Mouse (Mus musculus): ENCODE data around the gene Grm5. TPM values are rescaled to one million over a fixed set of nuclear protein-coding genes. Genes with fewer than 3 reads are reported as not detected.

Grm5 gene
- total and polyA plus RNA-seq, 2 experiments from 2014 or later, result 57.9 to 179 TPM

DNA sequence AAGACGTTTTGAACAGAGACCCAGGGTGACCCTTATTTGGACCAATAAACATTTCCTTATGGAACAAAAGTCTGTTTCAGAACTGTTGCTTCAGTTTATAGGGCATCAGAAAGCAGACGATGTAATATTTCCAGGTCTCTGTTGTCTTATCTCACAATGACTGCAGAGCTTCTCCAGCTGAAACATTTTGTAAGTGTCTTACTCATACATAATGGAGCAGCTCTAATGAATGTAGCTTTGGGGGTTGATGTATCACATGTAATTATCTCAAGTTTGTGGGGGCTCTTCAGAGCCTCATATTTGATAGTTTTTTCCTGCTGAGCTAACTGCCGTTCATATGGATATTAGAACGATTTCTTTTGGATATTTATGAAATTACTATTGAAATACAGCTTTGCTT lies 250.7 kb downstream of the Grm5 start:
- Histone ChIP-seq H3K4me2 (ENCODE audit: low read depth, low read length) (no peak overlapping the region), H3K36me3 (ENCODE audit: insufficient read depth, low read length) (no peaks in the 10 kb centered on the region), H3K4me1 (ENCODE audit: insufficient read depth, low read length) (no peaks in the 10 kb centered on the region), H3K27ac (no peak overlapping the region), H3K27me3 (ENCODE audit: insufficient read depth, low read length) (no peaks in the 10 kb centered on the region), H3K4me3 (ENCODE audit: low read length) (no peak overlapping the region), H3K9me3 (ENCODE audit: low read length) (no peaks in the 10 kb centered on the region), H3K9ac (replicated peaks; ENCODE audit: low read length) (no peak overlapping the region)
- TF ChIP-seq CTCF (IDR thresholded peaks at IDR 0.05; ENCODE audit: low read depth), result no peak
- WGBS, result 56% methylated on average over 4 of the region's 4 CpGs
- DNase-seq (ENCODE audit: low spot score) (no peak), ATAC-seq (no peak)

DNA sequence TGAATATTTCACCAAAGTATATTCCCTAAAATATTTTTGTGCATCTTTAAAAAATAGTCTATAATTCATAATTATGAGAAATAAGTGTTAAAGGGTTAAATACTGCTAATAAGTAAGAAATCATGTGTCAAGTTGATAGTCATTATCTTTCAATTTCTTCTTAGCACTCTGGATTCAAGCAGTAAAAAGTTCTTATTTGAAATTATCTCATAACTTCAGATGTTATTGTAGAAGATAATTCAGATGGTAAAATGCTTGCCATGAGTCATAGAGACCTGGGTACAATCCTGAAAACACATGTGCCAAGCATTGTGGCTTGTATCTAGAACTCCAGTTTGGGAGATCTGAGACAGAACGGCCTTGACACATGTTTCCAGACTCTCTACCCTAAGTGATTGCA lies 254.6 kb downstream of the Grm5 start:
- 91% methylated on average over 1 of the region's 1 CpGs for WGBS
- no peaks in the 10 kb centered on the region for H3K27me3 ChIP-seq (ENCODE audit: insufficient read depth, low read length)
- no peak for TF ChIP-seq CTCF (IDR thresholded peaks at IDR 0.05; ENCODE audit: low read depth)
- H3K4me3 ChIP-seq (ENCODE audit: low read length), result no peak overlapping the region
- H3K9ac ChIP-seq (replicated peaks; ENCODE audit: low read length), result no peak overlapping the region
- no peaks in the 10 kb centered on the region for H3K9me3 ChIP-seq (ENCODE audit: low read length)
- no peak overlapping the region for H3K27ac ChIP-seq
- no peak for DNase-seq (ENCODE audit: low spot score)
- ATAC-seq, result no peak
- no peaks in the 10 kb centered on the region for H3K4me1 ChIP-seq (ENCODE audit: insufficient read depth, low read length)
- no peaks in the 10 kb centered on the region for H3K36me3 ChIP-seq (ENCODE audit: insufficient read depth, low read length)
- H3K4me2 ChIP-seq (ENCODE audit: low read depth, low read length), result no peak overlapping the region

DNA sequence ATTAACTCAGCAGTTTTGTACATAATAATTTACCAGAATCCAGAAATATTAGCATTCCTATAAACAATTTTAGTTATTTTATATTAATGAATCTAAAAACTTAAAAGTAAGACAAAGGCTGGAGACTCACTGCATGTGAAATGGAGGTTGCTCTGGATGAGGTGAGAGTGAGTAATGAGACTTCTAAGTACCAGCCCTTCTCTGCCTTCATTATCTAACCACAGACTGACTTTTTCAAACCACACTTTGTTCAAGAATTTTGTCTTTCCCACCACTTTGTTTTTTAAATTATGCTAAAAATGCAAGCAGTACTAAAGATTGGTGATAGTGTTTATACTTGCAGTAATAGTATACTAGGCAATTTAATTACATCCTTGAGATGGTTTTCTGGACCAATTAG lies 259.5 kb downstream of the Grm5 start:
- H3K4me1 ChIP-seq (ENCODE audit: insufficient read depth, low read length), result no peaks in the 10 kb centered on the region
- no peak overlapping the region for H3K4me2 ChIP-seq (ENCODE audit: low read depth, low read length)
- H3K36me3 ChIP-seq (ENCODE audit: insufficient read depth, low read length), result no peaks in the 10 kb centered on the region
- ATAC-seq, result no peak
- H3K27me3 ChIP-seq (ENCODE audit: insufficient read depth, low read length), result no peaks in the 10 kb centered on the region
- no peak for DNase-seq (ENCODE audit: low spot score)
- no peak overlapping the region for H3K4me3 ChIP-seq (ENCODE audit: low read length)
- TF ChIP-seq CTCF (IDR thresholded peaks at IDR 0.05; ENCODE audit: low read depth), result no peak
- H3K27ac ChIP-seq, result no peak overlapping the region
- H3K9ac ChIP-seq (replicated peaks; ENCODE audit: low read length), result no peak overlapping the region
- H3K9me3 ChIP-seq (ENCODE audit: low read length), result no peaks in the 10 kb centered on the region

DNA sequence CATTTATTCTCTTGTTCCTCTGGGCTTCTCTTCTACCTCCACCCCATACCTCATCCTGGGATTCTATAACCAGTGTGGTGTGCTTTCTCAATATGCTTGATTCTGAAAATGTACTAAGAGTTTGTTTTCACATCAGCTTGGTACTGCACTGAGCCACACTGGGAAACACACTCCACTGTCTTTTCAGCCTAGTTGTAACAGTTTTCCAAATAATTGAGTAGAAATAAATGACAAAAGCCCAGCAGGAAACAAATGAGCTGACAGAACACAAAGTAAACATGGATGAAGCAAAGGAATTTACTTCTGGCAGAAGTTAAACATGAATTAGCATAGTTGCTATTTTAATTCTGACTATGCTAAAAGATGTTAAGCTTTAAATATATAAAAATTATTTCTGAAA lies 262.1 kb downstream of the Grm5 start:
- Histone ChIP-seq H3K9ac (replicated peaks; ENCODE audit: low read length) (no peak overlapping the region), H3K4me2 (ENCODE audit: low read depth, low read length) (no peak overlapping the region), H3K27ac (no peak overlapping the region), H3K4me3 (ENCODE audit: low read length) (no peak overlapping the region), H3K27me3 (ENCODE audit: insufficient read depth, low read length) (no peaks in the 10 kb centered on the region), H3K36me3 (ENCODE audit: insufficient read depth, low read length) (no peaks in the 10 kb centered on the region), H3K4me1 (ENCODE audit: insufficient read depth, low read length) (no peaks in the 10 kb centered on the region), H3K9me3 (ENCODE audit: low read length) (no peaks in the 10 kb centered on the region)
- ATAC-seq (no peak), DNase-seq (ENCODE audit: low spot score) (no peak)
- no peak for TF ChIP-seq CTCF (IDR thresholded peaks at IDR 0.05; ENCODE audit: low read depth)

DNA sequence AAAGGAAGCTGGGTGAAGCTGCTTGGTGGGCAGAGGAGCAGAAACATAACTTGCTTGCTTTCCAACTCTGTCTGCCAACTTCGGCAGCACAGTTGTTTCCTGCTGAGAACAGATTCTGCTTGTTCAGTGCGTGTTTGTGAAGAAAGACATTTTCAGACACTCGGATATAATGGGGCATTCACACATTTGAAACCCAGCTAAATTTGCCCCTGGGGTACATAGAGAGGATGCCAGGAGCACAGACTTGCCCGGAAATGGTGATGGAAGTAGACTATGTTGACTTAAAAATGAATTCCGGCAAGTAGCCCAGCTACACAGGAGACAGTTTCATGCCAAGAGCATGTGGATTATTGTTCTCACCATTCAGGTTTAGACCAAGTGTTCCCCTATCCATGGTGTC lies 342.0 kb downstream of the Grm5 start:
- peak; percentile 96 for ATAC-seq
- H3K9me3 ChIP-seq (ENCODE audit: low read length), result no peaks in the 10 kb centered on the region
- H3K36me3 ChIP-seq (ENCODE audit: insufficient read depth, low read length), result no peaks in the 10 kb centered on the region
- no peaks in the 10 kb centered on the region for H3K27me3 ChIP-seq (ENCODE audit: insufficient read depth, low read length)
- peak overlapping the region; percentile 22 for H3K4me2 ChIP-seq (ENCODE audit: low read depth, low read length)
- H3K9ac ChIP-seq (replicated peaks; ENCODE audit: low read length), result no peak overlapping the region
- WGBS, result 23% methylated on average over 5 of the region's 5 CpGs
- no peak for TF ChIP-seq CTCF (IDR thresholded peaks at IDR 0.05; ENCODE audit: low read depth)
- H3K4me3 ChIP-seq (ENCODE audit: low read length), result no peak overlapping the region
- no peaks in the 10 kb centered on the region for H3K4me1 ChIP-seq (ENCODE audit: insufficient read depth, low read length)
- H3K27ac ChIP-seq, result peak overlapping the region; percentile 73; the same call in 1 of the 2 replicates
- peak; percentile 85 for DNase-seq (ENCODE audit: low spot score)

DNA sequence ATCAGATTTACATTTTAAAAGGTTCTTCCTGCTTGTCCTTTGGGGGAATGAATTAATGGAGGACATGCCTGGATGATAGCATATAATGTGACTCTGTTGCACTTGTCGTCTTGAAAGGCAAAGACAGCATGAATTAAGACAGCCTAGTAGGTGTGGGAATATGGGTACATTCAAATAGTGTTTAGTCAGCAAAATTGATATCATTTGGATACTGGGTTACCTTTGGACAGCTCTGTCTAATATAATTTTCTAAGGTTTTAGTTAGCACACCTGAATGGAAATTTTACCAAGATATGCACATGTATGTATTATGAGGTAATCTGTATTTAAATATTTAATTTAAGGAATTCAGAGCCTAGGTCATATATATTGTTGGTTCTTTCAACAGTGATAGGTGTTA lies 353.4 kb downstream of the Grm5 start:
- Histone ChIP-seq H3K4me1 (ENCODE audit: insufficient read depth, low read length) (no peaks in the 10 kb centered on the region), H3K9me3 (ENCODE audit: low read length) (no peaks in the 10 kb centered on the region), H3K27ac (no peak overlapping the region), H3K9ac (replicated peaks; ENCODE audit: low read length) (no peak overlapping the region), H3K4me3 (ENCODE audit: low read length) (no peak overlapping the region), H3K4me2 (ENCODE audit: low read depth, low read length) (no peak overlapping the region), H3K27me3 (ENCODE audit: insufficient read depth, low read length) (no peaks in the 10 kb centered on the region), H3K36me3 (ENCODE audit: insufficient read depth, low read length) (no peaks in the 10 kb centered on the region)
- 58% methylated on average over 1 of the region's 1 CpGs for WGBS
- DNase-seq (ENCODE audit: low spot score) (no peak), ATAC-seq (no peak)
- no peak for TF ChIP-seq CTCF (IDR thresholded peaks at IDR 0.05; ENCODE audit: low read depth)

DNA sequence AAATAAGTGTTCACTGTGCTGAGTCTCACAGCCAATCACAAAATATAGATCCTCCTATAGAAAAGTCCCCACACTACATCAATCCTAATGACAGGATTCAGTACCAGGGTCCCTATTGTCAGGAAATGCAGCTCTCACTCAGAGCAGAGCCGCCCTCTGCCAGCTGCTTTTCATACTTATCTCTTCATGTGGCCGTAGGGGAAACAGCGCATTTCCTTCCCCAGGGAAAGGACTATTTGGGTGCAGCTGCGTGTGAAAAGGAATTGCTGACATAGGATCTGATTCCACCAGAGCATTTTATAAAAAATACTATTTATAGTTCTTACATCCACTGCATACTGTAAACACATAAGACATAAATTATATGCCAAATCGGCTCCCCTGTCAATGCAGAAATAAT lies 354.3 kb downstream of the Grm5 start:
- Histone ChIP-seq H3K36me3 (ENCODE audit: insufficient read depth, low read length) (no peaks in the 10 kb centered on the region), H3K4me3 (ENCODE audit: low read length) (no peak overlapping the region), H3K9me3 (ENCODE audit: low read length) (no peaks in the 10 kb centered on the region), H3K4me1 (ENCODE audit: insufficient read depth, low read length) (no peaks in the 10 kb centered on the region), H3K27me3 (ENCODE audit: insufficient read depth, low read length) (no peaks in the 10 kb centered on the region), H3K27ac (no peak overlapping the region), H3K4me2 (ENCODE audit: low read depth, low read length) (no peak overlapping the region), H3K9ac (replicated peaks; ENCODE audit: low read length) (no peak overlapping the region)
- no peak for TF ChIP-seq CTCF (IDR thresholded peaks at IDR 0.05; ENCODE audit: low read depth)
- 22% methylated on average over 5 of the region's 5 CpGs for WGBS
- DNase-seq (ENCODE audit: low spot score) (peak; percentile 31), ATAC-seq (no peak)
